Mouse (Mus musculus): ENCODE results near the gene Mapkapk5. TPM values are rescaled to one million over a fixed set of nuclear protein-coding genes. Genes with fewer than 3 reads are reported as not detected.
A peak's percentile ranks its signal among the peaks of the same experiment; 100 is the strongest.
"Not testable (repeated sequence)": the region's sequence is repeated elsewhere in the genome, so short reads cannot be mapped to it uniquely, and the experiment has no call there.

The Mapkapk5 gene
- polyA plus RNA-seq, 1 experiment from 2014 or later, result 59.8 TPM

GRCm38 (mm10) chr5:121526961-121527360 is 18.7 kb downstream of the Mapkapk5 start:
- no peaks in the 10 kb centered on the region for H3K27me3 ChIP-seq (replicated peaks; ENCODE audit: control insufficient read depth, insufficient read depth, low read length)
- no peak overlapping the region for H3K4me3 ChIP-seq (ENCODE audit: low read depth, low read length)
- no peak overlapping the region for H3K27ac ChIP-seq (ENCODE audit: low read depth, low read length)
- no peak for DNase-seq (ENCODE audit: low spot score)
- WGBS, result 82% methylated on average over 8 of the region's 8 CpGs
- no peak overlapping the region for H3K4me2 ChIP-seq
- H3K36me3 ChIP-seq (ENCODE audit: control insufficient read depth, insufficient read depth, low read length), result peaks cover 50% of the 10 kb centered on the region
- no peak for ATAC-seq (replicated peaks; ENCODE audit: low FRiP score)
- no peaks in the 10 kb centered on the region for H3K4me1 ChIP-seq (replicated peaks; ENCODE audit: control insufficient read depth, insufficient read depth, low read length)
- no peaks in the 10 kb centered on the region for H3K9me3 ChIP-seq (ENCODE audit: control insufficient read depth, low read length)
- no peak overlapping the region for H3K9ac ChIP-seq (ENCODE audit: low read depth, low read length)

- Histone ChIP-seq H3K27me3 (replicated peaks; ENCODE audit: control insufficient read depth, insufficient read depth, low read length) (no peaks in the 10 kb centered on the region), H3K4me2 (no peak overlapping the region), H3K4me1 (replicated peaks; ENCODE audit: control insufficient read depth, insufficient read depth, low read length) (no peaks in the 10 kb centered on the region), H3K36me3 (ENCODE audit: control insufficient read depth, insufficient read depth, low read length) (peaks cover 50% of the 10 kb centered on the region), H3K9ac (ENCODE audit: low read depth, low read length) (no peak overlapping the region), H3K9me3 (ENCODE audit: control insufficient read depth, low read length) (no peaks in the 10 kb centered on the region), H3K27ac (ENCODE audit: low read depth, low read length) (no peak overlapping the region), H3K4me3 (ENCODE audit: low read depth, low read length) (no peak overlapping the region)
- ATAC-seq (replicated peaks; ENCODE audit: low FRiP score), result no peak
- WGBS, result 90% methylated on average over 7 of the region's 7 CpGs
- DNase-seq (ENCODE audit: low spot score), result no peak
Measured at GRCm38 (mm10) chr5:121526526-121526925, 19.2 kb downstream of the Mapkapk5 start.

- 85% methylated on average over 14 of the region's 14 CpGs for WGBS
- DNase-seq (ENCODE audit: low spot score), result no peak
- H3K4me2 ChIP-seq, result no peak overlapping the region
Measured at GRCm38 (mm10) chr5:121525774-121526450, 19.8 kb downstream of the Mapkapk5 start.

GRCm38 (mm10) chr5:121519758-121520157 is 25.9 kb downstream of the Mapkapk5 start:
- not testable (repeated sequence) for H3K27ac ChIP-seq (ENCODE audit: low read depth, low read length); H3K9me3 ChIP-seq (ENCODE audit: control insufficient read depth, low read length); H3K9ac ChIP-seq (ENCODE audit: low read depth, low read length); ATAC-seq (replicated peaks; ENCODE audit: low FRiP score); H3K4me2 ChIP-seq; DNase-seq (ENCODE audit: low spot score); H3K4me1 ChIP-seq (replicated peaks; ENCODE audit: control insufficient read depth, insufficient read depth, low read length); H3K27me3 ChIP-seq (replicated peaks; ENCODE audit: control insufficient read depth, insufficient read depth, low read length); H3K4me3 ChIP-seq (ENCODE audit: low read depth, low read length)
- WGBS, result 72% methylated on average over 11 of the region's 17 CpGs
- H3K36me3 ChIP-seq (ENCODE audit: control insufficient read depth, insufficient read depth, low read length), result peaks cover 14% of the 10 kb centered on the region; the same call in 1 of the 2 replicates

More at GRCm38 (mm10) chr5:121525774-121526450, 19.8 kb downstream of the Mapkapk5 start:
- no peak overlapping the region for H3K4me3 ChIP-seq (ENCODE audit: low read depth, low read length)
- H3K9me3 ChIP-seq (ENCODE audit: control insufficient read depth, low read length), result no peaks in the 10 kb centered on the region
- H3K9ac ChIP-seq (ENCODE audit: low read depth, low read length), result no peak overlapping the region
- H3K36me3 ChIP-seq (ENCODE audit: control insufficient read depth, insufficient read depth, low read length), result peaks cover 47% of the 10 kb centered on the region
- no peak for ATAC-seq (replicated peaks; ENCODE audit: low FRiP score)
- H3K4me1 ChIP-seq (replicated peaks; ENCODE audit: control insufficient read depth, insufficient read depth, low read length), result no peaks in the 10 kb centered on the region
- no peaks in the 10 kb centered on the region for H3K27me3 ChIP-seq (replicated peaks; ENCODE audit: control insufficient read depth, insufficient read depth, low read length)
- no peak overlapping the region for H3K27ac ChIP-seq (ENCODE audit: low read depth, low read length)

- Histone ChIP-seq H3K27ac (ENCODE audit: low read depth, low read length) (no peak overlapping the region), H3K4me3 (ENCODE audit: low read depth, low read length) (no peak overlapping the region), H3K9ac (ENCODE audit: low read depth, low read length) (no peak overlapping the region), H3K27me3 (replicated peaks; ENCODE audit: control insufficient read depth, insufficient read depth, low read length) (no peaks in the 10 kb centered on the region), H3K9me3 (ENCODE audit: control insufficient read depth, low read length) (no peaks in the 10 kb centered on the region), H3K4me2 (no peak overlapping the region), H3K4me1 (replicated peaks; ENCODE audit: control insufficient read depth, insufficient read depth, low read length) (no peaks in the 10 kb centered on the region), H3K36me3 (ENCODE audit: control insufficient read depth, insufficient read depth, low read length) (peaks cover 8% of the 10 kb centered on the region; the same call in 1 of the 2 replicates)
- 83% methylated on average over 9 of the region's 9 CpGs for WGBS
- no peak for DNase-seq (ENCODE audit: low spot score)
- ATAC-seq (replicated peaks; ENCODE audit: low FRiP score), result no peak
Measured at GRCm38 (mm10) chr5:121518983-121519382, 26.7 kb downstream of the Mapkapk5 start.

GRCm38 (mm10) chr5:121510009-121510408 is 35.7 kb downstream of the Mapkapk5 start:
- Histone ChIP-seq H3K9me3 (ENCODE audit: control insufficient read depth, low read length) (no peaks in the 10 kb centered on the region), H3K9ac (ENCODE audit: low read depth, low read length) (no peak overlapping the region), H3K36me3 (ENCODE audit: control insufficient read depth, insufficient read depth, low read length) (no peaks in the 10 kb centered on the region), H3K4me2 (no peak overlapping the region), H3K4me1 (replicated peaks; ENCODE audit: control insufficient read depth, insufficient read depth, low read length) (no peaks in the 10 kb centered on the region), H3K27me3 (replicated peaks; ENCODE audit: control insufficient read depth, insufficient read depth, low read length) (no peaks in the 10 kb centered on the region), H3K4me3 (ENCODE audit: low read depth, low read length) (no peak overlapping the region), H3K27ac (ENCODE audit: low read depth, low read length) (no peak overlapping the region)
- DNase-seq (ENCODE audit: low spot score), result no peak
- 78% methylated on average over 7 of the region's 7 CpGs for WGBS
- no peak for ATAC-seq (replicated peaks; ENCODE audit: low FRiP score)

- no peak overlapping the region for H3K27ac ChIP-seq (ENCODE audit: low read depth, low read length)
- no peaks in the 10 kb centered on the region for H3K4me1 ChIP-seq (replicated peaks; ENCODE audit: control insufficient read depth, insufficient read depth, low read length)
- no peak for ATAC-seq (replicated peaks; ENCODE audit: low FRiP score)
- no peaks in the 10 kb centered on the region for H3K27me3 ChIP-seq (replicated peaks; ENCODE audit: control insufficient read depth, insufficient read depth, low read length)
- H3K4me2 ChIP-seq, result no peak overlapping the region
- H3K36me3 ChIP-seq (ENCODE audit: control insufficient read depth, insufficient read depth, low read length), result no peaks in the 10 kb centered on the region
- DNase-seq (ENCODE audit: low spot score), result no peak
- H3K9ac ChIP-seq (ENCODE audit: low read depth, low read length), result no peak overlapping the region
- no peaks in the 10 kb centered on the region for H3K9me3 ChIP-seq (ENCODE audit: control insufficient read depth, low read length)
- WGBS, result 72% methylated on average over 1 of the region's 1 CpGs
- H3K4me3 ChIP-seq (ENCODE audit: low read depth, low read length), result no peak overlapping the region
Measured at GRCm38 (mm10) chr5:121506846-121507245, 38.9 kb downstream of the Mapkapk5 start.

- 77% methylated on average over 3 of the region's 3 CpGs for WGBS
- no peak for DNase-seq (ENCODE audit: low spot score)
Measured at GRCm38 (mm10) chr5:121503231-121503630, 42.5 kb downstream of the Mapkapk5 start, which contains the start of gene Adam1b. Adam1b (minus strand) TSS chr5:121503435.

GRCm38 (mm10) chr5:121501424-121501996 is 44.2 kb downstream of the Mapkapk5 start:
- 41% methylated on average over 11 of the region's 17 CpGs for WGBS
- not testable (repeated sequence) for DNase-seq (ENCODE audit: low spot score); H3K9me3 ChIP-seq (ENCODE audit: control insufficient read depth, low read length); H3K36me3 ChIP-seq (ENCODE audit: control insufficient read depth, insufficient read depth, low read length); H3K4me1 ChIP-seq (replicated peaks; ENCODE audit: control insufficient read depth, insufficient read depth, low read length); H3K27ac ChIP-seq (ENCODE audit: low read depth, low read length); H3K27me3 ChIP-seq (replicated peaks; ENCODE audit: control insufficient read depth, insufficient read depth, low read length); H3K4me3 ChIP-seq (ENCODE audit: low read depth, low read length); H3K9ac ChIP-seq (ENCODE audit: low read depth, low read length)
- H3K4me2 ChIP-seq, result peak overlapping the region; percentile 43
- peak; percentile 57; the same call in 1 of the 2 replicates for ATAC-seq (replicated peaks; ENCODE audit: low FRiP score)

More at GRCm38 (mm10) chr5:121503231-121503630, 42.5 kb downstream of the Mapkapk5 start, which contains the start of gene Adam1b:
- Histone ChIP-seq H3K36me3 (ENCODE audit: control insufficient read depth, insufficient read depth, low read length) (no peaks in the 10 kb centered on the region), H3K4me1 (replicated peaks; ENCODE audit: control insufficient read depth, insufficient read depth, low read length) (peaks cover 9% of the 10 kb centered on the region), H3K4me2 (no peak within 1 kb of the TSS), H3K9ac (ENCODE audit: low read depth, low read length) (no peak within 1 kb of the TSS), H3K4me3 (ENCODE audit: low read depth, low read length) (no peak within 1 kb of the TSS), H3K27me3 (replicated peaks; ENCODE audit: control insufficient read depth, insufficient read depth, low read length) (no peaks in the 10 kb centered on the region), H3K9me3 (ENCODE audit: control insufficient read depth, low read length) (no peaks in the 10 kb centered on the region), H3K27ac (ENCODE audit: low read depth, low read length) (no peak within 1 kb of the TSS)
- no peak for ATAC-seq (replicated peaks; ENCODE audit: low FRiP score)
